16 mouse cellular contexts compared by ENCODE assay signal in genomic region chr5:24636987-24637386, GRCm38 (mm10). TPM values are rescaled to one million over a fixed set of nuclear protein-coding genes. Genes with fewer than 3 reads are reported as not detected.
DNase-seq lines count a peak whose midpoint lies in the region; ATAC-seq and TF ChIP-seq lines count a peak whose summit lies in the region.
"Had no signal": no experiment of that assay in that cellular context is flagged by ENCODE, and none has a peak within 500 bp of the region (broad histone marks: within the 10 kb centered on the region; RNA-seq: fewer than 3 reads in every experiment).

No protein-coding gene starts in this region.

- H3K9ac ChIP-seq in forebrain, postnatal 0 days = no peak overlapping the region
- H3K9ac ChIP-seq in forebrain, embryonic 11.5 days (ENCODE audit: low read length) = no peak overlapping the region
- H3K9ac ChIP-seq in MEL (ENCODE audit: control insufficient read depth, low read depth, low read length, poor library complexity, severe bottlenecking) = no peak overlapping the region
- H3K9ac ChIP-seq: embryonic facial prominence, embryonic 13.5 days; intestine, embryonic 15.5 days; liver, embryonic 12.5 days had no signal

- peak; percentile 39 for DNase-seq in forebrain, postnatal 0 days
- no peak for DNase-seq in forebrain, embryonic 11.5 days (ENCODE audit: low spot score)
- no peak for DNase-seq in left cerebral cortex, adult 2 months (ENCODE audit: extremely low spot score in 1 of 2, low spot score in 2 of 2)
- DNase-seq in left cerebral cortex, adult 11 months (ENCODE audit: low spot score) = no peak
- peak; percentile 29 for DNase-seq in MEL (ENCODE audit: low read depth, low spot score)
- peak; percentile 37 for DNase-seq in brain, embryonic 14.5 days (ENCODE audit: low read depth)
- DNase-seq in frontal cortex, postnatal 10 days (ENCODE audit: low spot score in 2 of 2) = no peak
- DNase-seq: adrenal gland, postnatal 36 days; kidney, postnatal 36 days; left cerebral cortex, postnatal 4 days; lung, postnatal 10 days had no signal

- 0 out of 2 replicates have a peak, but pooled peaks cover 8% of the 10 kb centered on the region for H3K4me1 ChIP-seq in forebrain, postnatal 0 days (ENCODE audit: insufficient read depth)
- 0 out of 2 replicates have a peak, but pooled peaks cover 4% of the 10 kb centered on the region for H3K4me1 ChIP-seq in forebrain, embryonic 11.5 days (replicated peaks; ENCODE audit: control insufficient read depth, insufficient read depth, low read length)
- peaks cover 0 to 20% of the 10 kb centered on the region in 2 experiments; a peak in 3 of 4 replicates for H3K4me1 ChIP-seq in MEL (ENCODE audit: control insufficient read depth in 1 of 2, insufficient read depth in 2 of 2, low read length in 2 of 2)
- H3K4me1 ChIP-seq: embryonic facial prominence, embryonic 13.5 days; intestine, embryonic 15.5 days; liver, embryonic 12.5 days had no signal

- no peak overlapping the region for H3K27ac ChIP-seq in forebrain, postnatal 0 days (ENCODE audit: low read depth, low read length)
- no peak overlapping the region for H3K27ac ChIP-seq in forebrain, embryonic 11.5 days (ENCODE audit: low read depth, low read length)
- H3K27ac ChIP-seq in left cerebral cortex, adult 2 months = no peak overlapping the region
- no peak overlapping the region for H3K27ac ChIP-seq in MEL (ENCODE audit: control insufficient read depth, low read depth, low read length)
- H3K27ac ChIP-seq: embryonic facial prominence, embryonic 13.5 days; forebrain, embryonic 10.5 days; intestine, embryonic 15.5 days; liver, embryonic 12.5 days had no signal

- TF ChIP-seq CTCF in forebrain, postnatal 0 days (IDR thresholded peaks at IDR 0.05; ENCODE audit: low read depth) = peak; percentile 57
- TF ChIP-seq CTCF in left cerebral cortex, adult 2 months (IDR thresholded peaks at IDR 0.05) = peak; percentile 27
- peak in 2 of 3 experiments; percentile 15 to 17; a peak in 3 of 6 replicates for TF ChIP-seq CTCF in MEL (IDR thresholded peaks at IDR 0.05 in 2 of 3, conservative IDR thresholded peaks at IDR 0.05 in 1 of 3; ENCODE audit: control insufficient read depth in 1 of 3, insufficient read depth in 1 of 3, low read depth in 2 of 3, low read length in 3 of 3, poor library complexity in 1 of 3, severe bottlenecking in 1 of 3)
- peak; percentile 36; the same call in 1 of the 2 replicates for TF ChIP-seq CTCF in brain, embryonic 14.5 days (IDR thresholded peaks at IDR 0.05; ENCODE audit: borderline replicate concordance, extremely low read depth, insufficient read depth, insufficient read length)

- no peak overlapping the region for H3K4me3 ChIP-seq in forebrain, postnatal 0 days (ENCODE audit: low read depth, low read length)
- H3K4me3 ChIP-seq in forebrain, embryonic 11.5 days (ENCODE audit: low read depth, low read length) = no peak overlapping the region
- H3K4me3 ChIP-seq in left cerebral cortex, adult 2 months = no peak overlapping the region
- no peak overlapping the region for H3K4me3 ChIP-seq in MEL (ENCODE audit: control insufficient read depth in 1 of 2, insufficient read depth in 1 of 2, low read depth in 2 of 2, low read length in 2 of 2)
- H3K4me3 ChIP-seq: embryonic facial prominence, embryonic 13.5 days; forebrain, embryonic 10.5 days; intestine, embryonic 15.5 days; liver, embryonic 12.5 days had no signal

- intact Hi-C loops in left cerebral cortex, adult 2 months (cut with DNase I) = no loop called here

- TF ChIP-seq POLR2A in MEL (IDR thresholded peaks at IDR 0.05; ENCODE audit: control insufficient read depth in 1 of 2, insufficient read depth in 1 of 2, low read depth in 1 of 2, low read length in 2 of 2, poor library complexity in 1 of 2) = no peak
- no peak for TF ChIP-seq POLR2A in brain, embryonic 14.5 days (IDR thresholded peaks at IDR 0.05; ENCODE audit: borderline replicate concordance, extremely low read depth, insufficient read depth, insufficient read length, poor library complexity, severe bottlenecking)

- H3K4me2 ChIP-seq in forebrain, postnatal 0 days (ENCODE audit: low read depth) = no peak overlapping the region
- no peak overlapping the region for H3K4me2 ChIP-seq in forebrain, embryonic 11.5 days (ENCODE audit: low read depth, low read length, severe bottlenecking)
- H3K4me2 ChIP-seq: embryonic facial prominence, embryonic 13.5 days; intestine, embryonic 15.5 days; liver, embryonic 12.5 days had no signal

- no peaks in the 10 kb centered on the region for H3K27me3 ChIP-seq in forebrain, postnatal 0 days (ENCODE audit: insufficient read depth, low read length)
- H3K27me3 ChIP-seq in forebrain, embryonic 11.5 days (ENCODE audit: control insufficient read depth, insufficient read depth, low read length) = no peaks in the 10 kb centered on the region
- H3K27me3 ChIP-seq in MEL (ENCODE audit: control insufficient read depth in 1 of 2, insufficient read depth in 2 of 2, low read length in 2 of 2) = no peaks in the 10 kb centered on the region
- H3K27me3 ChIP-seq: embryonic facial prominence, embryonic 13.5 days; intestine, embryonic 15.5 days had no signal

- no peak; the same call in none of the 2 replicates for TF ChIP-seq RAD21 in MEL (IDR thresholded peaks at IDR 0.05; ENCODE audit: low read depth, low read length)

- no peak for TF ChIP-seq EP300 in MEL (IDR thresholded peaks at IDR 0.05; ENCODE audit: low read depth in 1 of 2, low read length in 2 of 2)

- H3K36me3 ChIP-seq in forebrain, postnatal 0 days (ENCODE audit: insufficient read depth) = no peaks in the 10 kb centered on the region
- no peaks in the 10 kb centered on the region for H3K36me3 ChIP-seq in forebrain, embryonic 11.5 days (ENCODE audit: control insufficient read depth, insufficient read depth, low read length)
- H3K36me3 ChIP-seq in MEL (ENCODE audit: control insufficient read depth in 1 of 2, insufficient read depth in 2 of 2, low read length in 2 of 2) = peaks cover 0 to 7% of the 10 kb centered on the region in 2 experiments; a peak in 2 of 4 replicates
- H3K36me3 ChIP-seq: embryonic facial prominence, embryonic 13.5 days; forebrain, embryonic 10.5 days; intestine, embryonic 15.5 days; liver, embryonic 12.5 days had no signal

- WGBS in forebrain, postnatal 0 days = 78% methylated on average over 4 of the region's 4 CpGs
- 83% methylated on average over 4 of the region's 4 CpGs for WGBS in forebrain, embryonic 11.5 days

- no peaks in the 10 kb centered on the region for H3K9me3 ChIP-seq in forebrain, postnatal 0 days (ENCODE audit: low read length)
- H3K9me3 ChIP-seq in forebrain, embryonic 11.5 days (ENCODE audit: control insufficient read depth, low read length) = no peaks in the 10 kb centered on the region
- no peaks in the 10 kb centered on the region for H3K9me3 ChIP-seq in MEL (replicated peaks; ENCODE audit: insufficient read depth, low read length)
- H3K9me3 ChIP-seq: embryonic facial prominence, embryonic 13.5 days; forebrain, embryonic 10.5 days; intestine, embryonic 15.5 days; liver, embryonic 12.5 days had no signal

- ATAC-seq in forebrain, postnatal 0 days = no peak
- no peak for ATAC-seq in forebrain, embryonic 11.5 days (replicated peaks; ENCODE audit: low FRiP score)
- ATAC-seq: intestine, embryonic 15.5 days; liver, embryonic 12.5 days had no signal

- no peaks in the 10 kb centered on the region for H3K79me2 ChIP-seq in MEL (ENCODE audit: control insufficient read depth, insufficient read depth, low read length, poor library complexity)

TF ChIP-seq in MEL, 35 proteins besides CTCF, POLR2A, EP300 and RAD21 (continues in another document):
- TF ChIP-seq MAZ (IDR thresholded peaks at IDR 0.05; ENCODE audit: low read depth, low read length) (no peak), USF1 (IDR thresholded peaks at IDR 0.05; ENCODE audit: low read depth, low read length) (no peak)

RNA-seq across cellular contexts. Expression of gene Smarcd3, which starts 12.8 kb away (rescaled TPM):
- 265 and 272 TPM in 2 replicates for total RNA-seq in forebrain, postnatal 0 days (2014; rRNA removed)
- 162 and 168 TPM in 2 replicates for polyA plus RNA-seq in forebrain, postnatal 0 days (2015; fragmentation: Nextera tagmentation; extraction: Ambion mirVana)
- polyA plus RNA-seq in forebrain, embryonic 11.5 days (2014; fragmentation: Nextera tagmentation; extraction: Ambion mirVana) = 76.0 and 93.8 TPM in 2 replicates
- 10 to 100 TPM; 90.4 to 97.4 TPM for total RNA-seq in left cerebral cortex, adult 2 months (2021)
- 2.1 and 2.7 TPM in 2 replicates for total RNA-seq in MEL (2012; rRNA removed)
- 10 to 100 TPM in 1 of 2 experiments, not detected in 1; 16.5 TPM for polyA plus RNA-seq in MEL (2012; ENCODE audit: insufficient read depth in 1 of 2, insufficient read length in 2 of 2, low read depth in 1 of 2, low replicate concordance in 2 of 2, missing spikeins in 1 of 2)
- polyA plus RNA-seq in brain, embryonic 14.5 days (2012; rRNA removed) = 162 and 203 TPM in 2 replicates
- total RNA-seq: megakaryocyte-erythroid progenitor cell, adult 5-6 weeks had no signal

RNA-seq across cellular contexts. Expression of gene Nub1, which starts 48.3 kb away (rescaled TPM):
- total RNA-seq in forebrain, postnatal 0 days (2014; rRNA removed) = 88.6 TPM in 2 replicates
- polyA plus RNA-seq in forebrain, postnatal 0 days (2015; fragmentation: Nextera tagmentation; extraction: Ambion mirVana) = 59.4 and 61.0 TPM in 2 replicates
- 33.9 and 34.0 TPM in 2 replicates for polyA plus RNA-seq in forebrain, embryonic 11.5 days (2014; fragmentation: Nextera tagmentation; extraction: Ambion mirVana)
- 10 to 100 TPM; 74.2 to 77.3 TPM for total RNA-seq in left cerebral cortex, adult 2 months (2021)
- 38.3 and 45.0 TPM in 2 replicates for total RNA-seq in MEL (2012; rRNA removed)
- polyA plus RNA-seq in MEL (2012; ENCODE audit: insufficient read depth in 1 of 2, insufficient read length in 2 of 2, low read depth in 1 of 2, low replicate concordance in 2 of 2, missing spikeins in 1 of 2) = 10 to 100 TPM in 1 of 2 experiments, not detected in 1; 59.6 TPM
- polyA plus RNA-seq in brain, embryonic 14.5 days (2012; rRNA removed) = 57.8 and 58.5 TPM in 2 replicates

RNA-seq across cellular contexts. Expression of gene Chpf2, which starts 50.4 kb away (rescaled TPM):
- total RNA-seq in forebrain, postnatal 0 days (2014; rRNA removed) = 25.0 and 33.5 TPM in 2 replicates
- 18.7 and 21.3 TPM in 2 replicates for polyA plus RNA-seq in forebrain, postnatal 0 days (2015; fragmentation: Nextera tagmentation; extraction: Ambion mirVana)
- 11.4 and 11.5 TPM in 2 replicates for polyA plus RNA-seq in forebrain, embryonic 11.5 days (2014; fragmentation: Nextera tagmentation; extraction: Ambion mirVana)
- 10 to 100 TPM; 72.6 to 78.4 TPM for total RNA-seq in left cerebral cortex, adult 2 months (2021)
- total RNA-seq in MEL (2012; rRNA removed) = 37.1 and 37.9 TPM in 2 replicates
- 10 to 100 TPM in 1 of 2 experiments, not detected in 1; 39.7 TPM for polyA plus RNA-seq in MEL (2012; ENCODE audit: insufficient read depth in 1 of 2, insufficient read length in 2 of 2, low read depth in 1 of 2, low replicate concordance in 2 of 2, missing spikeins in 1 of 2)
- 21.9 and 26.8 TPM in 2 replicates for polyA plus RNA-seq in brain, embryonic 14.5 days (2012; rRNA removed)

RNA-seq across cellular contexts. Expression of gene Abcf2, which starts 59.7 kb away (rescaled TPM):
- 59.8 and 66.2 TPM in 2 replicates for total RNA-seq in forebrain, postnatal 0 days (2014; rRNA removed)
- 73.7 and 80.8 TPM in 2 replicates for polyA plus RNA-seq in forebrain, postnatal 0 days (2015; fragmentation: Nextera tagmentation; extraction: Ambion mirVana)
- 153 and 165 TPM in 2 replicates for polyA plus RNA-seq in forebrain, embryonic 11.5 days (2014; fragmentation: Nextera tagmentation; extraction: Ambion mirVana)
- 10 to 100 TPM; 82.4 to 89.0 TPM for total RNA-seq in left cerebral cortex, adult 2 months (2021)
- total RNA-seq in MEL (2012; rRNA removed) = 228 and 257 TPM in 2 replicates
- 100 to 1,000 TPM in 1 of 2 experiments, not detected in 1; 244 TPM for polyA plus RNA-seq in MEL (2012; ENCODE audit: insufficient read depth in 1 of 2, insufficient read length in 2 of 2, low read depth in 1 of 2, low replicate concordance in 2 of 2, missing spikeins in 1 of 2)
- polyA plus RNA-seq in brain, embryonic 14.5 days (2012; rRNA removed) = 75.5 and 85.9 TPM in 2 replicates

Comparison
In these comparisons a context has a peak if more than half of its experiments do, and no peak if none do; other contexts are left out.
1. DNase-seq: peak in forebrain, postnatal 0 days (single experiment), MEL (single experiment) and brain, embryonic 14.5 days (single experiment); none in forebrain, embryonic 11.5 days (single experiment), left cerebral cortex, adult 2 months (0 of 2), left cerebral cortex, adult 11 months (single experiment) and frontal cortex, postnatal 10 days (0 of 2).
2. Peak in every context shown above with its lines, with median percentiles within 50 percentile points of each other: CTCF ChIP-seq.